Mouse (Mus musculus) megakaryocyte progenitor cell, adult 5-6 weeks (primary cell): ENCODE measurements around the gene Cacng7. TPM values are rescaled to one million over a fixed set of nuclear protein-coding genes. Genes with fewer than 3 reads are reported as not detected.

Source experiments
- total RNA-seq, 2 experiments: library from RNA; stranded (forward) in 1 of 2; stranded (reverse) in 1 of 2; fragments of 157-497, 149-512 nt in 1 of 2; fragments of 200-1000 nt in 1 of 2; gene quantifications; 2 replicates each; pipeline versions ENCODE4 v1.2.3 to v1.2.4; 2015 to 2017

Gene Cacng7
- total RNA-seq, 2 experiments from 2014 or later, result not detected

Other genes starting within 250 kb of the Cacng7 start
- gene AU018091, start 163.8 kb upstream of the Cacng7 start, total RNA-seq (2015), result not detected in 2 replicates
- not detected in 2 replicates for gene AU018091, start 163.8 kb upstream of the Cacng7 start, total RNA-seq (2017)
- gene Nlrp12, start 83.2 kb upstream of the Cacng7 start, total RNA-seq (2015), result 0.83 and 1.4 TPM in 2 replicates
- gene Nlrp12, start 83.2 kb upstream of the Cacng7 start, total RNA-seq (2017), result 2.3 and 2.7 TPM in 2 replicates
- gene Myadm, start 43.9 kb upstream of the Cacng7 start, total RNA-seq (2015), result 12.8 and 13.8 TPM in 2 replicates
- 3.2 and 3.7 TPM in 2 replicates for gene Myadm, start 43.9 kb upstream of the Cacng7 start, total RNA-seq (2017)
- 0.10 and 0.32 TPM in 2 replicates for gene Prkcg, start 43.8 kb upstream of the Cacng7 start, total RNA-seq (2015)
- not detected in 2 replicates for gene Prkcg, start 43.8 kb upstream of the Cacng7 start, total RNA-seq (2017)
- gene Cacng8, start 57.7 kb downstream of the Cacng7 start, total RNA-seq (2015), result not detected in 2 replicates
- not detected in 2 replicates for gene Cacng8, start 57.7 kb downstream of the Cacng7 start, total RNA-seq (2017)
- not detected in 2 replicates for gene Cacng6, start 91.2 kb downstream of the Cacng7 start, total RNA-seq (2015)
- gene Cacng6, start 91.2 kb downstream of the Cacng7 start, total RNA-seq (2017), result not detected in 2 replicates
- 0.47 and 1.5 TPM in 2 replicates for gene Tarm1, start 169.7 kb downstream of the Cacng7 start, total RNA-seq (2015)
- gene Tarm1, start 169.7 kb downstream of the Cacng7 start, total RNA-seq (2017), result 0.12 and 0.91 TPM in 2 replicates